Mouse (Mus musculus): Measurements from ENCODE around the gene Akna. TPM values are rescaled to one million over a fixed set of nuclear protein-coding genes. Genes with fewer than 3 reads are reported as not detected.

The Akna gene
- total and polyA plus RNA-seq, 3 experiments = 6.5 to 37.5 (median 28.0) TPM

GRCm38 (mm10) chr4:63355877-63356665 is 47.1 kb downstream of the Akna start, which contains the start of gene Orm3:
Gene Orm3, plus strand, starts transcription at chr4:63356162.
- H3K79me2 ChIP-seq (replicated peaks; ENCODE audit: control insufficient read depth, extremely low read depth, insufficient read depth, poor library complexity, severe bottlenecking) = no peaks in the 10 kb centered on the region
- H3K27me3 ChIP-seq (replicated peaks) = no peaks in the 10 kb centered on the region
- H3K4me3 ChIP-seq (replicated peaks in 1 of 3; ENCODE audit: low read depth in 2 of 3, low read length in 2 of 3, poor library complexity in 1 of 3) = no peak within 1 kb of the TSS
- no peaks in the 10 kb centered on the region for H3K9me3 ChIP-seq (replicated peaks; ENCODE audit: low read length)
- peaks cover 14 to 22% of the 10 kb centered on the region in 2 experiments for H3K36me3 ChIP-seq (replicated peaks in 1 of 2; ENCODE audit: control insufficient read depth in 1 of 2, insufficient read depth in 1 of 2, low read length in 1 of 2)
- DNase-seq (ENCODE audit: extremely low read depth) = no peak
- no peak for TF ChIP-seq ZMIZ1 (IDR thresholded peaks at IDR 0.05; ENCODE audit: low read depth, low read length)
- TF ChIP-seq ETS1 (conservative IDR thresholded peaks at IDR 0.05; ENCODE audit: low read depth, low read length) = no peak
- no peak for TF ChIP-seq HCFC1 (IDR thresholded peaks at IDR 0.05; ENCODE audit: low read depth, low read length)
- TF ChIP-seq CHD2 (IDR thresholded peaks at IDR 0.05; ENCODE audit: low read length) = no peak
- no peak for TF ChIP-seq CTCF (conservative IDR thresholded peaks at IDR 0.05 in 1 of 2, IDR thresholded peaks at IDR 0.05 in 1 of 2; ENCODE audit: low read depth in 2 of 2, low read length in 2 of 2)
- H3K27ac ChIP-seq (ENCODE audit: insufficient read depth, low read depth) = no peak within 1 kb of the TSS
- in situ Hi-C loops (cut with MboI; ENCODE audit: low pct_ligation_motif_present, low pct_unique_long_range_greater_than_20kb, low sequenced_read_pairs) (loop anchor here (10.0 kb wide), 1 partner anchor 49 kb away; the partner anchor contains the start of gene Akna), dilution Hi-C loops (cut with MboI; ENCODE audit: extremely low pct_ligation_motif_present, extremely low pct_unique_long_range_greater_than_20kb, low sequenced_read_pairs) (no loop called here)
- H3K9ac ChIP-seq (ENCODE audit: insufficient read depth, low read depth) = no peak within 1 kb of the TSS
- peaks cover 21 to 26% of the 10 kb centered on the region in 2 experiments for H3K4me1 ChIP-seq (ENCODE audit: control insufficient read depth in 1 of 2, insufficient read depth in 2 of 2)
- no peak within 1 kb of the TSS for H3K4me2 ChIP-seq (ENCODE audit: insufficient read depth, low read depth, poor library complexity, severe bottlenecking)

GRCm38 (mm10) chr4:63348524-63348923 is 54.6 kb downstream of the Akna start:
- Histone ChIP-seq H3K27me3 (replicated peaks) (no peaks in the 10 kb centered on the region), H3K36me3 (replicated peaks in 1 of 2; ENCODE audit: control insufficient read depth in 1 of 2, insufficient read depth in 1 of 2, low read length in 1 of 2) (no peaks in the 10 kb centered on the region), H3K79me2 (replicated peaks; ENCODE audit: control insufficient read depth, extremely low read depth, insufficient read depth, poor library complexity, severe bottlenecking) (no peaks in the 10 kb centered on the region), H3K4me1 (ENCODE audit: control insufficient read depth in 1 of 2, insufficient read depth in 2 of 2) (peaks cover 12 to 16% of the 10 kb centered on the region in 2 experiments), H3K27ac (ENCODE audit: insufficient read depth, low read depth) (no peak overlapping the region), H3K9me3 (replicated peaks; ENCODE audit: low read length) (no peaks in the 10 kb centered on the region), H3K9ac (ENCODE audit: insufficient read depth, low read depth) (no peak overlapping the region), H3K4me2 (ENCODE audit: insufficient read depth, low read depth, poor library complexity, severe bottlenecking) (no peak overlapping the region), H3K4me3 (replicated peaks in 1 of 3; ENCODE audit: low read depth in 2 of 3, low read length in 2 of 3, poor library complexity in 1 of 3) (no peak overlapping the region)
- no peak for DNase-seq (ENCODE audit: extremely low read depth)
- TF ChIP-seq PAX5 (IDR thresholded peaks at IDR 0.05; ENCODE audit: low read length) = no peak
- dilution Hi-C loops (cut with MboI; ENCODE audit: extremely low pct_ligation_motif_present, extremely low pct_unique_long_range_greater_than_20kb, low sequenced_read_pairs) (no loop called here), in situ Hi-C loops (cut with MboI; ENCODE audit: low pct_ligation_motif_present, low pct_unique_long_range_greater_than_20kb, low sequenced_read_pairs) (no loop called here)

GRCm38 (mm10) chr4:63346659-63347058 is 56.5 kb downstream of the Akna start:
- Histone ChIP-seq H3K4me1 (ENCODE audit: control insufficient read depth in 1 of 2, insufficient read depth in 2 of 2) (peaks cover 25 to 29% of the 10 kb centered on the region in 2 experiments), H3K36me3 (replicated peaks in 1 of 2; ENCODE audit: control insufficient read depth in 1 of 2, insufficient read depth in 1 of 2, low read length in 1 of 2) (no peaks in the 10 kb centered on the region), H3K27ac (ENCODE audit: insufficient read depth, low read depth) (no peak overlapping the region), H3K9me3 (replicated peaks; ENCODE audit: low read length) (no peaks in the 10 kb centered on the region), H3K4me2 (ENCODE audit: insufficient read depth, low read depth, poor library complexity, severe bottlenecking) (no peak overlapping the region), H3K27me3 (replicated peaks) (no peaks in the 10 kb centered on the region), H3K9ac (ENCODE audit: insufficient read depth, low read depth) (no peak overlapping the region), H3K4me3 (replicated peaks in 1 of 3; ENCODE audit: low read depth in 2 of 3, low read length in 2 of 3, poor library complexity in 1 of 3) (no peak overlapping the region), H3K79me2 (replicated peaks; ENCODE audit: control insufficient read depth, extremely low read depth, insufficient read depth, poor library complexity, severe bottlenecking) (no peaks in the 10 kb centered on the region)
- no peak for TF ChIP-seq UBTF (IDR thresholded peaks at IDR 0.05; ENCODE audit: low read depth, low read length)
- TF ChIP-seq RAD21 (IDR thresholded peaks at IDR 0.05; ENCODE audit: low read depth, low read length) = no peak
- no peak for TF ChIP-seq CHD1 (IDR thresholded peaks at IDR 0.05; ENCODE audit: low read depth, low read length)
- no peak for TF ChIP-seq CTCF (conservative IDR thresholded peaks at IDR 0.05 in 1 of 2, IDR thresholded peaks at IDR 0.05 in 1 of 2; ENCODE audit: low read depth in 2 of 2, low read length in 2 of 2)
- TF ChIP-seq MAX (IDR thresholded peaks at IDR 0.05; ENCODE audit: low read length) = no peak
- no peak for TF ChIP-seq MXI1 (IDR thresholded peaks at IDR 0.05; ENCODE audit: low read depth, low read length)
- no peak for TF ChIP-seq ZKSCAN1 (IDR thresholded peaks at IDR 0.05; ENCODE audit: borderline replicate concordance, low read depth, low read length)
- no peak for TF ChIP-seq SIN3A (IDR thresholded peaks at IDR 0.05; ENCODE audit: low read length)
- TF ChIP-seq RCOR1 (conservative IDR thresholded peaks at IDR 0.05; ENCODE audit: low read depth, low read length) = no peak
- no peak for TF ChIP-seq POLR2AphosphoS2 (IDR thresholded peaks at IDR 0.05; ENCODE audit: low read depth, low read length)
- no peak for TF ChIP-seq CHD2 (IDR thresholded peaks at IDR 0.05; ENCODE audit: low read length)
- dilution Hi-C loops (cut with MboI; ENCODE audit: extremely low pct_ligation_motif_present, extremely low pct_unique_long_range_greater_than_20kb, low sequenced_read_pairs) = no loop called here
- in situ Hi-C loops (cut with MboI; ENCODE audit: low pct_ligation_motif_present, low pct_unique_long_range_greater_than_20kb, low sequenced_read_pairs) = no loop called here
- DNase-seq (ENCODE audit: extremely low read depth) = no peak

Measured in CH12.LX (cell line).